Mouse (Mus musculus): Measurements from ENCODE around the gene Tab2. TPM values are rescaled to one million over a fixed set of nuclear protein-coding genes. Genes with fewer than 3 reads are reported as not detected.

Gene Tab2
- polyA plus RNA-seq, 1 experiment from 2014 or later, result 20.2 TPM

- no peaks in the 10 kb centered on the region for H3K9me3 ChIP-seq (ENCODE audit: control insufficient read depth, low read length)
- peak overlapping the region; percentile 81 for H3K4me2 ChIP-seq (replicated peaks)
- no peaks in the 10 kb centered on the region for H3K36me3 ChIP-seq (replicated peaks; ENCODE audit: control insufficient read depth, insufficient read depth)
- ATAC-seq (ENCODE audit: low FRiP score) (no peak; the same call in none of the 2 replicates), DNase-seq (ENCODE audit: low spot score) (no peak)
- H3K4me3 ChIP-seq (replicated peaks; ENCODE audit: low read length), result peak overlapping the region; percentile 97
- H3K4me1 ChIP-seq (replicated peaks; ENCODE audit: control insufficient read depth, insufficient read depth, low read length), result peaks cover 26% of the 10 kb centered on the region
- peak overlapping the region; percentile 99 for H3K9ac ChIP-seq
- no peaks in the 10 kb centered on the region for H3K27me3 ChIP-seq (ENCODE audit: control insufficient read depth, insufficient read depth, low read length)
- 1% methylated on average over 25 of the region's 31 CpGs for WGBS
- peak overlapping the region; percentile 99 for H3K27ac ChIP-seq
These were observed 919 bp downstream of the Tab2 start for GRCm38 (mm10) chr10:7954989-7955633.

GRCm38 (mm10) chr10:7954627-7954988 is 1.4 kb downstream of the Tab2 start:
- no peak for DNase-seq (ENCODE audit: low spot score)
- Histone ChIP-seq H3K4me1 (replicated peaks; ENCODE audit: control insufficient read depth, insufficient read depth, low read length) (peaks cover 28% of the 10 kb centered on the region), H3K36me3 (replicated peaks; ENCODE audit: control insufficient read depth, insufficient read depth) (no peaks in the 10 kb centered on the region), H3K27me3 (ENCODE audit: control insufficient read depth, insufficient read depth, low read length) (no peaks in the 10 kb centered on the region), H3K4me2 (replicated peaks) (peak overlapping the region; percentile 81), H3K9me3 (ENCODE audit: control insufficient read depth, low read length) (no peaks in the 10 kb centered on the region), H3K27ac (peak overlapping the region; percentile 99), H3K4me3 (replicated peaks; ENCODE audit: low read length) (peak overlapping the region; percentile 97), H3K9ac (peak overlapping the region; percentile 99)
- ATAC-seq (ENCODE audit: low FRiP score), result no peak
- WGBS, result 2% methylated on average over 5 of the region's 5 CpGs

DNA sequence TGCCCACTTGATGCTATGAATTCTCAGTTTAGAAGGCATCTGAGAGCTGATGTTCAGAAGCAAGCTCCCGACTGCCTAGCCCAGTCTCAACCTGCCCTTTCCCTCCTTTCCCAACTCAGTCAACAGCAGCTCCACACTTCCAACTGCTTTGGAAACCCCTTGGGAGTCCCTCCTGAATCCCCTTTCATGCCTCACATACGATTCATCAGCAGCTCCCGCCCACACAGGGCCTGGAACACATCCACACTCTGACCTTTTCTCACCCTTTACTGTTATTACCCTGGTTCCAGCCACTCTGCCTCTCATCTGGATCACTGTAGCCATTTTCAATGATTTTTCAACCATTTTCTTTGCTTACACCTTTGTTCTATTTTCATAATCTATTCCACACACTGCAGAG is 13.0 kb downstream of the Tab2 start:
- H3K4me2 ChIP-seq (replicated peaks), result no peak overlapping the region
- H3K36me3 ChIP-seq (replicated peaks; ENCODE audit: control insufficient read depth, insufficient read depth), result no peaks in the 10 kb centered on the region
- no peak overlapping the region for H3K4me3 ChIP-seq (replicated peaks; ENCODE audit: low read length)
- H3K27ac ChIP-seq, result no peak overlapping the region
- no peaks in the 10 kb centered on the region for H3K4me1 ChIP-seq (replicated peaks; ENCODE audit: control insufficient read depth, insufficient read depth, low read length)
- ATAC-seq (ENCODE audit: low FRiP score) (no peak), DNase-seq (ENCODE audit: low spot score) (no peak)
- H3K27me3 ChIP-seq (ENCODE audit: control insufficient read depth, insufficient read depth, low read length), result no peaks in the 10 kb centered on the region
- no peaks in the 10 kb centered on the region for H3K9me3 ChIP-seq (ENCODE audit: control insufficient read depth, low read length)
- 45% methylated on average over 3 of the region's 3 CpGs for WGBS
- no peak overlapping the region for H3K9ac ChIP-seq

DNA sequence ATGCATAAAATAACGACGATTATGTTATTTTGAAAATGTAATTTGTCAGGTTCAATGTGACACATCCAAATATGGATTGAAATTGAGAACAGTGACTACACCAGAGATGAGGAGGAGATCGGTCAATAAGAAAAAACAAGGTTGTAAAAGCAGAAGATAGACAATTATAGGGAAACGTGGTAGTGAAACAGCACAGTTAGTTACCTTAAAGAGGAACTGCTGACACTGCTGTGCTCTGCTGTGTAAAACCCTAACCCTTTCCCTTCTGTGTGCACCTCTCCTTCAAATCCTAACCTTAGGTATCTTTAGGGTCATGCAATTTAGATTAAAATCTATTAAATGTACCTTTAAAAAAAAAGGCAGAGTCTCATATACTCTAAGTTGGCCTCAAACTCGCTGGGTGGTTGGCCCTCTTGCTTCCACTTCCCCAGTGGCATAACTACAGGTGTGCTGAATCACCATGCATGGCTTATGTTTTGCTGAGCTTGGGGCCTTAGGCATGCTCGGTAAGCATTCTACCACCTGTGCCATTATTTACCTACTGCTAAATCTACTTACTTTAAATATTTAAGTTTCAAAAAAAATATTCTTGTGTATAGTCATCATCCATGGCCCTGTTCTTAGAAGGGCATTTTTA is 19.4 kb downstream of the Tab2 start:
- H3K36me3 ChIP-seq (replicated peaks; ENCODE audit: control insufficient read depth, insufficient read depth), result no peaks in the 10 kb centered on the region
- H3K4me2 ChIP-seq (replicated peaks), result no peak overlapping the region
- H3K27me3 ChIP-seq (ENCODE audit: control insufficient read depth, insufficient read depth, low read length), result no peaks in the 10 kb centered on the region
- H3K4me3 ChIP-seq (replicated peaks; ENCODE audit: low read length), result no peak overlapping the region
- H3K4me1 ChIP-seq (replicated peaks; ENCODE audit: control insufficient read depth, insufficient read depth, low read length), result no peaks in the 10 kb centered on the region
- no peak overlapping the region for H3K27ac ChIP-seq
- no peaks in the 10 kb centered on the region for H3K9me3 ChIP-seq (ENCODE audit: control insufficient read depth, low read length)
- WGBS, result 86% methylated on average over 6 of the region's 6 CpGs
- DNase-seq (ENCODE audit: low spot score) (no peak), ATAC-seq (ENCODE audit: low FRiP score) (no peak)
- H3K9ac ChIP-seq, result no peak overlapping the region

DNA sequence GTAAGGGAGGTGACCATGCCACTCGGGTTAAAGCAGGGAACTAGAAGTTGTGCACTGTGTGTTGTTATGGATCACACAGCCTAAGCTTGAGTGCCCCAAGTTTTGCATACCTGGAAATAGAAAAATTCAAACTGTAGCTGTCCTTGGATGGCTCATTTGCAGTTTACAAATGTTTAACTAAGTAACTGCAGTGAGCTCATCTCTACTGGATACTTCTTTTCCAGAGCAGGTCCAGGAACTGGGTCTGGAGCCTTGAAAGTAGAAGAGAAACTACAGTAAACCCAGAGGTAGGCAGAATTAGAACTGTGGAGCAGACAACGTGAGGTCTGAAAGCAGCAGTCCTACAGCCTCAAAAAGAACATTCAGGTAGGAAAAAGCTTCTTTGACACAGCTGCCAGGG is 23.1 kb downstream of the Tab2 start:
- DNase-seq (ENCODE audit: low spot score), result no peak
- Histone ChIP-seq H3K9me3 (ENCODE audit: control insufficient read depth, low read length) (no peaks in the 10 kb centered on the region), H3K36me3 (replicated peaks; ENCODE audit: control insufficient read depth, insufficient read depth) (no peaks in the 10 kb centered on the region), H3K4me1 (replicated peaks; ENCODE audit: control insufficient read depth, insufficient read depth, low read length) (no peaks in the 10 kb centered on the region), H3K9ac (no peak overlapping the region), H3K4me2 (replicated peaks) (no peak overlapping the region), H3K4me3 (replicated peaks; ENCODE audit: low read length) (no peak overlapping the region), H3K27ac (no peak overlapping the region), H3K27me3 (ENCODE audit: control insufficient read depth, insufficient read depth, low read length) (no peaks in the 10 kb centered on the region)
- ATAC-seq (ENCODE audit: low FRiP score), result no peak
- WGBS, result 88% methylated on average over 2 of the region's 2 CpGs

DNA sequence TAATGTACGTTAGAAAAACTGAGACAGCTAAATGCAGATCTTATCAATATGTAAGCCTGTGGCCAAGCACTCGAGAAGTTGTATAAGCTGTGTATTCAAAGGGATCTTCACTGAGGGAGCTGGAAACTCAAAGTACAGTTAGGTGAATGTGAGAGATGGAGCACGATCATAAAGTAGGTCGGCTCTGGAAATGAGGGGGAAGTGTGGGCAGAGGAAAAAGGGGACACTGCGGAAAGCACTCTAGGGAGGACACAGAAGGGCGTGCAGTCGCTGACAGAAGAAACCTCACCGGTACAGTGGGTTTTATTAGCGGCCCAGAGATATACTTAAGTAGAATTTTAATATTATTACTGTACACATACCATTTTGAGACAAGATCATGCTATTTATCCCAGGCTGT is 27.0 kb downstream of the Tab2 start:
- Histone ChIP-seq H3K27ac (no peak overlapping the region), H3K27me3 (ENCODE audit: control insufficient read depth, insufficient read depth, low read length) (no peaks in the 10 kb centered on the region), H3K4me2 (replicated peaks) (no peak overlapping the region), H3K4me1 (replicated peaks; ENCODE audit: control insufficient read depth, insufficient read depth, low read length) (peaks cover 3% of the 10 kb centered on the region; the same call in 1 of the 2 replicates), H3K36me3 (replicated peaks; ENCODE audit: control insufficient read depth, insufficient read depth) (no peaks in the 10 kb centered on the region), H3K9me3 (ENCODE audit: control insufficient read depth, low read length) (no peaks in the 10 kb centered on the region), H3K9ac (no peak overlapping the region), H3K4me3 (replicated peaks; ENCODE audit: low read length) (no peak overlapping the region)
- no peak for ATAC-seq (ENCODE audit: low FRiP score)
- DNase-seq (ENCODE audit: low spot score), result no peak
- WGBS, result 91% methylated on average over 9 of the region's 9 CpGs

DNA sequence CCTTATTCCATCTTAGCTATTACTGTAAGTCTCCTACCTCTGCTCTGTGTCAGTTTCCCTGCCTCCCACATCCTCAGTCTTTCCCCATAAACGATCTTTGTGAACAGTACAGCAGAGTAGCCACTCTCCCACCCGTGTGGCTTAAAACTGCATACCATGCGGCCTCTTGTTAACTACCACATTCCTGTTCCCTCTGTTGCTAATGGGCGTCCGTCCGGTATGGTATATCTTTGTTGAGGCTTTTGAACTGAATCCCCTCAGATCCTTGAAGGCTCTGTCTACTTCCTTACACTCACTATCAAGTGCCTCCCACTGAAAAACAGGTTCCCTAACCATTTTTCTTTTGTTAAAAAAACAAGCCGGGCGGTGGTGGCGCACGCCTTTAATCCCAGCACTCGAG is 30.5 kb downstream of the Tab2 start:
- no peak overlapping the region for H3K4me2 ChIP-seq (replicated peaks)
- ATAC-seq (ENCODE audit: low FRiP score) (no peak), DNase-seq (ENCODE audit: low spot score) (no peak)
- 80% methylated on average over 11 of the region's 11 CpGs for WGBS
- no peak overlapping the region for H3K27ac ChIP-seq
- H3K27me3 ChIP-seq (ENCODE audit: control insufficient read depth, insufficient read depth, low read length), result no peaks in the 10 kb centered on the region
- H3K36me3 ChIP-seq (replicated peaks; ENCODE audit: control insufficient read depth, insufficient read depth), result peaks cover 19% of the 10 kb centered on the region
- no peak overlapping the region for H3K4me3 ChIP-seq (replicated peaks; ENCODE audit: low read length)
- no peak overlapping the region for H3K9ac ChIP-seq
- peaks cover 3% of the 10 kb centered on the region; the same call in 1 of the 2 replicates for H3K4me1 ChIP-seq (replicated peaks; ENCODE audit: control insufficient read depth, insufficient read depth, low read length)
- H3K9me3 ChIP-seq (ENCODE audit: control insufficient read depth, low read length), result no peaks in the 10 kb centered on the region

- H3K27ac ChIP-seq, result no peak overlapping the region
- H3K4me3 ChIP-seq (replicated peaks; ENCODE audit: low read length), result no peak overlapping the region
- 100% methylated on average over 1 of the region's 1 CpGs for WGBS
- ATAC-seq (ENCODE audit: low FRiP score) (no peak), DNase-seq (ENCODE audit: low spot score) (no peak)
- H3K4me1 ChIP-seq (replicated peaks; ENCODE audit: control insufficient read depth, insufficient read depth, low read length), result peaks cover 3% of the 10 kb centered on the region; the same call in 1 of the 2 replicates
- no peak overlapping the region for H3K4me2 ChIP-seq (replicated peaks)
- H3K36me3 ChIP-seq (replicated peaks; ENCODE audit: control insufficient read depth, insufficient read depth), result peaks cover 40% of the 10 kb centered on the region
- H3K9me3 ChIP-seq (ENCODE audit: control insufficient read depth, low read length), result no peaks in the 10 kb centered on the region
- no peaks in the 10 kb centered on the region for H3K27me3 ChIP-seq (ENCODE audit: control insufficient read depth, insufficient read depth, low read length)
- no peak overlapping the region for H3K9ac ChIP-seq
These were observed 32.6 kb downstream of the Tab2 start for GRCm38 (mm10) chr10:7923433-7923832.

DNA sequence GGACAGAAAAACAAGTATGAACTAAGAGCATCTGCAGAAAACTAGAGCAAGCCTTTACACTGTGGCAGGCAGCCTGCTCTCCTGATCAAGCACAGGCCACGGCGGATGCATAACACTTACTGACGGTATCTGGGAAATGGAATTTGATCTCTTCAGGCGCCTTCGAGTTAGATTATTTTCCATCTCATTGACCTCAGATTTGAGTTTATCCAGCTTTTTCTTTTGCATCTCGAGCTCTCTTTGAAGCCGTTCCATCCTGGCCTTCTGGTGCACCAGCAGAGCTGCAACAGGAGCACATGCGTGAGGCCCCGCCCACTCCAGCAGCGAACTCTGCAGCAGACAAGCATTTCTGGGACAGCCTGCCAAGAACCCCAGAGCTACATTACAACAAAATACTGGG is 44.8 kb downstream of the Tab2 start:
- 79% methylated on average over 10 of the region's 10 CpGs for WGBS
- H3K27me3 ChIP-seq (ENCODE audit: control insufficient read depth, insufficient read depth, low read length), result no peaks in the 10 kb centered on the region
- no peak for DNase-seq (ENCODE audit: low spot score)
- no peak overlapping the region for H3K27ac ChIP-seq
- H3K4me1 ChIP-seq (replicated peaks; ENCODE audit: control insufficient read depth, insufficient read depth, low read length), result no peaks in the 10 kb centered on the region
- H3K9ac ChIP-seq, result no peak overlapping the region
- H3K4me3 ChIP-seq (replicated peaks; ENCODE audit: low read length), result no peak overlapping the region
- H3K4me2 ChIP-seq (replicated peaks), result no peak overlapping the region
- ATAC-seq (ENCODE audit: low FRiP score), result no peak
- H3K36me3 ChIP-seq (replicated peaks; ENCODE audit: control insufficient read depth, insufficient read depth), result peaks cover 46% of the 10 kb centered on the region
- no peaks in the 10 kb centered on the region for H3K9me3 ChIP-seq (ENCODE audit: control insufficient read depth, low read length)
